Mouse (Mus musculus) activated CD4-positive, CD25-positive, alpha-beta regulatory T cell (primary cell): ENCODE measurements around the gene Nmnat2. TPM values are rescaled to one million over a fixed set of nuclear protein-coding genes. Genes with fewer than 3 reads are reported as not detected.

Experiments
- polyA plus RNA-seq, 2 experiments: library from polyadenylated mRNA; unstranded; fragments of 100-300 nt; shearing (Covaris generic); gene quantifications; one replicate each; pipeline ENCODE4 v1.2.1; 2017

The Nmnat2 gene
- polyA plus RNA-seq = 1 to 10 TPM in 1 of 2 experiments, under 1 TPM in 1; 0.91 to 2.0 TPM

GRCm38 (mm10) chr1:152954821-152955523, at the start of gene Nmnat2:
Gene Nmnat2, plus strand, starts transcription at chr1:152954993.

Other genes with a start within 250 kb of the Nmnat2 start
- gene Apobec4, start 204.4 kb upstream of the Nmnat2 start, polyA plus RNA-seq = not detected
- gene Rgl1, start 188.6 kb upstream of the Nmnat2 start, polyA plus RNA-seq = 1 to 10 TPM; 2.1 to 4.1 TPM
- 100 to 1,000 TPM; 742 to 958 TPM for gene Arpc5, start 188.5 kb upstream of the Nmnat2 start, polyA plus RNA-seq
- gene Ncf2, start 154.8 kb upstream of the Nmnat2 start, polyA plus RNA-seq = 1 to 10 TPM; 2.1 to 5.3 TPM
- gene Smg7, start 52.3 kb upstream of the Nmnat2 start, polyA plus RNA-seq = 10 to 100 TPM; 35.0 to 37.5 TPM
- gene Lamc2, start 231.5 kb downstream of the Nmnat2 start, polyA plus RNA-seq = 1 to 10 TPM; 1.0 to 1.3 TPM